Mouse (Mus musculus) gonadal fat pad, adult 2 months (tissue): Measurements from ENCODE around the gene Lpar4. TPM values are rescaled to one million over a fixed set of nuclear protein-coding genes. Genes with fewer than 3 reads are reported as not detected.

ENCODE experiments used
- DNase-seq: peaks from one replicate; pipeline ENCODE4 v3.0.0-alpha.2; 2012; ENCODE audit warnings: low read depth
- polyA plus RNA-seq: library from polyadenylated mRNA; depleted of rRNA; stranded (reverse); fragments of >200 nt; gene quantifications from 2 replicates; pipeline ENCODE4 v1.2.3, GENCODE M21; 2012; rRNA removed

Lpar4 gene
- polyA plus RNA-seq = 0.97 and 1.1 TPM in 2 replicates

DNA sequence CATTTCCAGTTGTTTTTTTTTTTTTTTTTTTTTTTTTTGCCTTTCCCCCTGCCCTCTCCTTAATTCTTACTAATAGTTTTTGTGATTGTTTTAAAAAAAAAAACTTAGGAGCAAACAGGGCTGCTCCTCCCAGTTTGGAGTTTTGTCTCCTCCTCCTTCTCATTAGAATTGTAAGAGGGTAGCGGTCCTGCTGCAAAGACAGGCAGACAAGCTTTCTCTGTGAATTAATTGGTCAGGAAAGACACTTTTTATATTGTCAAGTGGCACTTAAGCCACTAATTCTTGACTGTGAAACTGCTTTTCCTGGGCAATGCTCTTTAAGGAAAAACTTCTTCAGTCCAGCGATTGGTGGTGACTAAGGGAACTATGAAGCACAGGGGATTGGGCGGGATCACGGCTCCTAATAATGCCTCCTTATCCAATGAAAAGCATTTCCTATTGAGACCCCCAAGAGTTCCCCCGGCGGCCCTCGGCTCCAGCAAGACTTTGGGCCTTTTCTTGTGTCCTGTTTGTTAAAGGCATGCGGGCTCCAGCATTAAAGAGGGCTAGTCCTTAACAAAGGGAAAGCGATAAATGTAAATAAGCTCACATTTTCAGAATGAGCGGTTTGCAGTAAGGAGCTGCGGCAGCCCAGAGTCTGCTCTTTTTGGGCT lies at the start of gene Lpar4:
Gene Lpar4 (plus strand): TSS at position 451 of the 653 bp plus-strand sequence.
- no peak for DNase-seq

DNA sequence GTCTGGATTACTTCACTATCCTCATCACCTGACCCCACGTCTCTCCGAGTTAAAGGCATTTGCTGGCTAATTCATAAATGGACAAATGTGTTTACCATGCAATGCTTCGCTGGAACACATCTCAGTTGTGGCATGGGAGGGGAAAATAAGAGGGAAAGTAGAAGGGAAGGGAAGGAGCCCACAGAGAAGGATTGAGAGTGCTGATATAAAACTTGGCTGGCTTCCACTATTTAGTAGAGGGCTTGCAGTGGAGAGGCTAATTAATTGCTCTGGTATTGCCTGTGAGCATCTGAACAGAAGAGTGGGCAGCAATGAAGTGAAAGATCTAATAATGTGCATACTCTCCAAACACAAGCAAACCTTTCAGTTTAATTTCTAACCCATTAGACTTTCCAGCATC lies 49.0 kb upstream of the Lpar4 start:
- DNase-seq = no peak

DNA sequence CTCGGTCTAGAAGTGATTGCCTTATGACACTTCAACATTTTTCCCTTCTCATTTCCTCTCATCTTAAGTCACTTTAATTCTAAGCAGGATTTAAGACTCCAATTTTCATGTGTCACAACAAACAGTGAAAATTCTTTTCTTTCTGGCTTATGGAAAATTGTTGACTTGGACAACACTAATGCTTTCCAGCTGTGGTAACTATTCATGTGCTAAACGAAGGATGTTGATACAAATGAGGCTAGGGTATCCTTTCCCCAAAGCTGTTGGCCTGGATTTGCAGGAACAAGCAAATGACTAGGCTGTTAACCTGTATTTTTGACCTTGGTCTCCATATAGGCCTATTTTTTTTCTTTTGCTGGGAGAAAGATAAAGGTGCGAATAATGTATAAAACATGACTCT lies 48.5 kb upstream of the Lpar4 start:
- DNase-seq = no peak

DNA sequence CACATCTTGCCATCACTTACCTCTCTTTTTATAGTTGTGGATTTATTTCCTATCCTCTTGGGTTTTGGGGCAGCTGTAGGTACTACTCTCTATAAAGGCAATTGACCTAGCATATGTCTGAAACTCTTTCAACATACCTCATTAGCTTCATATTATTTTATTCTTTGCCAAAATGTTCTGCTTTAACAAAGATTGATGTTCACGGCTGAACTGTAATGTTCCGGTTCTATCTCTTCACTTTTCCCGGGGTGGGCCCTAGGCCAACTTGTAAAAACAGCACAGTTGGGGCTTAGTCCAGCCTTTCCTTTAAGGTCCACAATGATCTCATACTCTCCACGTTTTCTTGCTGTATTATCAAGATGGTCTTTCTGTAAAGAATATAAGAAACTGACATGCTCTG lies 48.1 kb upstream of the Lpar4 start:
- DNase-seq = no peak

DNA sequence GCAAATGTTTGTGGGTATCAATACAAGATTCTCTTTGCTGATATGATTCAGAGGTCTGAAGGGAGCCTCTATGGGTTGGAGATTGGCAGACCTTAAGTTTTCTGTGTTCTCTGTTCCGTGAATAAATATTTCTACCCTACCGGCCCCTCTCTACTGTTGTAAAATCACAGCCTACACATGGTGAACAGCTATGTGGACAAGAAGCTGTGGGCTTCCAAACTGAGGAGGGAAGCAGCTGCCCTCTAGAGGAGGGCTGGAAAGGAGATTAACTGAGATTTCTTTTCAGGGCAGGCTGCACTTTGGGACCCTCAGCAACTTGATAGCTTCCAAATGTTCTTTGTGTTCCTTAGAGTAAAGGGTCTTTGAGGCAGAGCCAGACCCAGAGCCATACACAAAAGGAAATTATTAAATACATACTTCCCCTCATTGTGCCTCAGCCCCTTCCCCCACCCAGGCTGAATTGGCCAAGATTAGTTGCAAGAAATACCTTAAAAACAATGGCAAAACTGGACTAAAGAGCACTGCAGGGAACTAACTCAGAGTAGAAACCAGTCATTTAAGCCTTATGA lies 22.6 kb upstream of the Lpar4 start:
- DNase-seq = no peak

DNA sequence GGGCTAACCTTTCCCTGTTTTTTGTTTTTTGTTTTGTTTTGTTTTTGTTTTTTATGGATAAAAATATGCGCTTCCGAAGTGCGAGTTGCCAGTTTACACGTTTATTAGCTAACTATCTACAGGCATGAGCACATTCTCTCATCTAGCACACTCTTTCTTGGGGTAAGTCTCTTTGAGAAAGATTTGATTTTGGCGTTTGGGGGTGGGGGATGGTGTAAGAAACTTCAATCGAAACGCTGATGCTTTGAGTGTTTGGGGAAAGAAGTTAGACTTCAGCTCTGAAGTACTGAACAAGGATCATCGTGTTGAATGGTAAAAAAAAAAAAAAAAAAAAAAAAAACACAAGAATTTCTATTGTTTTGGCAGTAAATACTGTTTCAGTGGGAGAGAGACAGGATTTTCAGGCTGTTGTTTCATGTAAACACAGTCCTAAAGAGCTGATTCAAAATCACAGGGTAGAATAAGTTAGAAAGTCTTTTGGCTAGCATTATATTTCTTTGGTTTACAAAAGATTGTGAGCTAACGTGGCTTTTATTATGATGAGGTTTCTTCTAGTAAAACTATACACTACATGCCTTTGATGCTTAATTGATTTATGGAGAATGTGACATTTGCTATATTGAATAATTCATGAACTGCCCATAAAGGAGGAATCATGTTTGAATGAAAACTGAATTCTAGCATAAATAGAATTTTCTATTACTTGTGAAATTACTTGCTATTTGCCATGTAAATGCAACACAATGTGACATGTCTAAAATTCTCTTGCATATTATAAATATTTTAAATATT lies 599 bp downstream of the Lpar4 start:
- no peak for DNase-seq

DNA sequence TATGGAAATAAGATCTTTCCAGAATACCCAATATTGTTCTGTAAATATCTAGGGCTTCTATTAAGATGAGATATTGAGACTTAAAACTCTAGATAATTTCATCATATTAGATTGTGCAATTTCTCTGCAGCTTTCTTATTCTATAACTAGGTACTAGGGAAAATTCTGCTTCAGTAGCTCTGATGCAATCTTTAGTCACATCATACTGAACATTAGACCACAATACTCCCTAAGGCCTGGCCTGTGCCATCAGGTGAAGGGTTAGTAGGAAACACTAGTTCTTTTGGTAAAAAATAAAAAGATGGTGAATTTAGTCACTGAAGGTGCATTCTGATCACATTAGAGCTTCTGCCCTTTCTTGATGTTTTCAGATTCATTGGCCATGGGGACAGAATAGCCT lies 4.1 kb downstream of the Lpar4 start:
- no peak for DNase-seq

DNA sequence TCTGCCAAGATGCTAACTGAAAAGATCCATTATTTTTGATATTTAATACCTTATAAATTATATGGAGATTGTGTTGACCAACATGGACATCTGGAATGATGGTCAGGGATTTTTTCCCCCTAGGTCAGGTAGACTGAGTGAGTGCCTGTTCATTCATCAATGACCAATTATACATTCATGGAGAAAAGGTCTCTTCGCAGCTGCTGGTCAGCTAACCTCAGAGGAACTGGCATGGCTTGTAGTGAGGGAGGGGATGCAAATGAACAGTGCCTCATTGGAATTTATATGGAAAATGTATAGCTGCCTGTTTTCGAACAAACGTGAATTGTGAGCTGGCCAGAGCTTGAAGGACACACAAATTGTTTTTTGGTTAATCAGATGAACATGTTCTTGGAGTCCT lies 18.9 kb downstream of the Lpar4 start:
- DNase-seq = no peak

DNA sequence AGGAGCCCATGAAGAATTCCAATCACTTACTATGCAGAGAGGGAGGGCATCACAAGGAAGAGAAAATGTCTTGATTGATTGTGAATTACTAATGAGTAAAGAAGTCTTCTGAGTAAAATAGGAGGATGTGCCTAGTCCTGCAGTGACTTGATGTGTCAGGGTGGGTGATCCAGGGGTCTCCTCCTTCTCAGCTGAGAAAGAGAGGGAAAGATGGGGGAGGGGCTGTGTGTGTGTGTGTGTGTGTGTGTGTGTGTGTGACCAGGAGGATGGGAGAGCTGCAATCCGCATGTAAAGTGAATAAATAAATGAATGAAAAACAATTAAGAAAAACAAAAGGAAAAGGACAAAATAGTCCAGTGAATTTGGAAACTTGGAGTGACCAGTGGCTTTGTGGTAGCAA lies 30.1 kb downstream of the Lpar4 start:
- DNase-seq = no peak

DNA sequence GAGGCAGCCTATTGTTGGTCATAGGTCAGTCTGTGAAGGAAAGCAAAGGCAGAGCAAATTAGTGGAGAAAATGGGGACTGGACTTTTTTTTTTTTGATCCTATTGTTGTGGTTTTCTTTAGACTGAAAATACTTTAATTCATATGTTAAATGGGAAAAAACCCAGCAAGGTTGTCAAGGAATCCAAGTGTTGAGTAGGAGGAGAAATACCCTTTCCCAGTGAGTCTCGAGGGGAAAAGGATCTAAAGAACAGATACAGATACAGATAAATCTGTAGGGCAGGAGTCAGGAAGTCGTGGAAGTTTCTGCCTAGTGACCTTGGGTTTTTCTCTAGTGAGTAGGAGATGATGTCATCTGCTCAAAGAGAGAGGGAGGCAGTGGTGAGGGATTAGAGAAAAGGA lies 30.6 kb downstream of the Lpar4 start:
- DNase-seq = no peak

DNA sequence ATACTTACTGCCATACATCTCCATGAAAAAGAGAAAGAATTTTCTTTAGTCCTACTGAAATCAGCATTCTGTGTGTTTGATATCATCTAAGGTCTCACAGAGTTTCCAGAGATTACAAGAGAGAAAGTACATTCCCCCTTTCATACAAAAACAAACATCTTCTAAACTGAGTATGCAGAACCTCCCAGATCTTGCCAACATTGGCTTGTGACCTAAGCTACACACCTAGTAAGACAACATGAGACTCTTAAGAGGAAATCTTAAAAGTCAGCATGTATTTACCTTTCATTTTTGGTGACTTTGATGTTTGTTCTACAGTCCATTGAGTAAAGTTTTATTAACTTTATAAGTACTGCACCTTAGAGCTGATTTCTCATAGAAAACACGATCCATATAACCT lies 33.4 kb downstream of the Lpar4 start:
- no peak for DNase-seq

DNA sequence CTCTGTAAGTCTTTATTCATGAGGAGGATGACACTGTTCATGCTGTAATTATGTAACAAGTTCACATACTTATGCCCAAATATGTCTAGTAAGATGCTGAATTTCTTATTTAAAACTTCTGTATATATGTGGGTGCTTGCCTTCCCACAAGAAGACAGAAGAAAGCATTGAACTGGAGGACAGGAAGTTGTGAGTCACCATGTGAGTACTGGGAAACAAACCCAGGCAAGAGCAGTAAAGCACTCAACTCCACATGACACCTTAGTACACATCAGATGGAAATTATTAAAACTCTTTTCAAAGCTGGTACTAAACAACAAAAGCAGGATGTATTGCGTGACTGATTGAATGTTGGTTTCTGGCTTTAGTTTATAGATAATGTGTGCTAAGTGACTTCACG lies 41.8 kb downstream of the Lpar4 start:
- no peak for DNase-seq

DNA sequence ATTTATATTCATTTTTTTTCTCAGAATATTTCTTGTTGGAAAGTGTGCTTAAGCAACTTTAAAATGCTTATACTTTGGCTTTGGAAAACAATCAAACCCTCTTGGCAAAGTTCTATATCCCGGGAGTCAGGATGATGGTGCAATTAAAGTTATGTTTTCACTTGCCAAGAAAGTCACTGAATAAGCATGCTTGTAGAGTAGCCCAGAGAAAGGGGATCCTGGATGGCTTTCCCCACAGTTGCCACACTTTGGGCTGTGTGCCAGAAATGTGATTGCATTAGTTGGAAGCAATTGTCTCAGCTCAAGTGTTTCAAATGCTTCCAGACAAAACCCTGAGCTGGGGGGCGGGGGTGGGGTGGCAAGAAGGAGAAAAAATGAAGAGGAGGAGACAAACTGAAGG lies 43.9 kb downstream of the Lpar4 start:
- DNase-seq = peak; percentile 67

Other genes with a start within 250 kb of the Lpar4 start
- gene Rtl3, start 80.0 kb upstream of the Lpar4 start, polyA plus RNA-seq = 1.2 and 1.6 TPM in 2 replicates
- gene P2ry10, start 167.9 kb downstream of the Lpar4 start, polyA plus RNA-seq = 0.42 and 0.44 TPM in 2 replicates
- gene P2ry10b, start 228.3 kb downstream of the Lpar4 start, polyA plus RNA-seq = 1.3 and 1.4 TPM in 2 replicates